Mouse (Mus musculus) limb, embryonic 14.5 days (tissue): ENCODE results near the gene Krtap10-4. TPM values are rescaled to one million over a fixed set of nuclear protein-coding genes. Genes with fewer than 3 reads are reported as not detected.
A peak's percentile ranks its signal among the peaks of the same experiment; 100 is the strongest.

Experiments
- ATAC-seq: fragments of 200-750 bp; cut with Nextera tagmentation; 2 replicates; pipeline ENCODE4 v1.8.0; 2017; ENCODE audit warnings: low read depth, moderate number of reproducible peaks, moderate TSS enrichment; ENCODE audit not compliant: low FRiP score
- DNase-seq: peaks from one replicate; pipeline ENCODE4 v3.0.0-alpha.2; 2015; ENCODE audit warnings: low spot score
- H3K27ac ChIP-seq: fragments of 300-500 bp; sonication (generic); replicated peaks from 2 replicates; pipeline ENCODE4 v1.5.1; 2014; ENCODE audit warnings: low read depth, mild to moderate bottlenecking, low read length, moderate library complexity, mixed read lengths
- H3K27me3 ChIP-seq: fragments of 300-500 bp; sonication (generic); 2 replicates; pipeline ENCODE4 v1.6.1; 2014; ENCODE audit warnings: low read length, mixed read lengths; ENCODE audit not compliant: control insufficient read depth, insufficient read depth
- H3K36me3 ChIP-seq: fragments of 300-500 bp; sonication (generic); 2 replicates; pipeline ENCODE4 v1.6.1; 2014; ENCODE audit warnings: mild to moderate bottlenecking, low read length, moderate library complexity, mixed read lengths; ENCODE audit not compliant: control insufficient read depth, insufficient read depth
- H3K4me1 ChIP-seq: fragments of 300-500 bp; sonication (generic); 2 replicates; pipeline ENCODE4 v1.6.1; 2014; ENCODE audit warnings: antibody characterized with exemption, low read length, mixed read lengths; ENCODE audit not compliant: control insufficient read depth, insufficient read depth
- H3K4me2 ChIP-seq: fragments of 300-500 bp; sonication (generic); replicated peaks from 2 replicates; pipeline ENCODE4 v1.6.1; 2014; ENCODE audit warnings: low read depth, mild to moderate bottlenecking, low read length, moderate library complexity; ENCODE audit not compliant: severe bottlenecking
- H3K4me3 ChIP-seq: fragments of 300-500 bp; sonication (generic); replicated peaks from 2 replicates; pipeline ENCODE4 v1.5.1; 2014; ENCODE audit warnings: low read length
- H3K9ac ChIP-seq: fragments of 300-500 bp; sonication (generic); 2 replicates; pipeline ENCODE4 v1.6.1; 2014; ENCODE audit warnings: mild to moderate bottlenecking, low read depth, low read length, moderate library complexity; ENCODE audit not compliant: severe bottlenecking
- H3K9me3 ChIP-seq: fragments of 300-500 bp; sonication (generic); 2 replicates; pipeline ENCODE4 v1.6.1; 2016; ENCODE audit warnings: low read length; ENCODE audit not compliant: control insufficient read depth
- POLR2A ChIP-seq: fragments of 200-500 bp; IDR thresholded peaks from 2 replicates; pipeline ENCODE4 v1.8.0; 2012; ENCODE audit warnings: inconsistent platforms, mild to moderate bottlenecking, moderate library complexity, borderline replicate concordance; ENCODE audit not compliant: insufficient read depth, insufficient read length; ENCODE audit errors: extremely low read depth
- WGBS: fragments of 180-500 bp; shearing (Covaris S2); extraction: QIAGEN DNeasy Blood & Tissue Kit; methylation state at CpG from one replicate; pipeline ENCODE4 v1.1.7; 2014; 5-methylcytosine and 5-hydroxymethylcytosine counted together
- polyA plus RNA-seq, 2 experiments: library from polyadenylated mRNA; depleted of rRNA in 1 of 2; stranded (reverse) in 1 of 2; unstranded in 1 of 2; fragments of >200 nt; fragmentation: Nextera tagmentation in 1 of 2; extraction: Ambion mirVana in 1 of 2; gene quantifications; 2 replicates each; pipeline versions ENCODE4 v1.2.1 to v1.2.3; 2012 to 2014

Gene Krtap10-4
- polyA plus RNA-seq (2012; rRNA removed) (not detected in 2 replicates), polyA plus RNA-seq (2014; fragmentation: Nextera tagmentation; extraction: Ambion mirVana) (not detected in 2 replicates)

- WGBS = 57% methylated on average over 6 of the region's 6 CpGs
- H3K4me2 ChIP-seq = no peak within 1 kb of the TSS
- H3K9ac ChIP-seq = no peak within 1 kb of the TSS
- H3K4me1 ChIP-seq = no peaks in the 10 kb centered on the region
- peaks cover 6% of the 10 kb centered on the region; the same call in 1 of the 2 replicates for H3K9me3 ChIP-seq
- DNase-seq (no peak), ATAC-seq (no peak)
- no peak within 1 kb of the TSS for H3K27ac ChIP-seq
- H3K27me3 ChIP-seq = no peaks in the 10 kb centered on the region
- H3K36me3 ChIP-seq = no peaks in the 10 kb centered on the region
- H3K4me3 ChIP-seq = no peak within 1 kb of the TSS
- no peak for TF ChIP-seq POLR2A
These were observed at the start of gene Krtap10-4 for GRCm38 (mm10) chr10:77826951-77827350. Gene Krtap10-4, minus strand, starts transcription at chr10:77827095.

DNA sequence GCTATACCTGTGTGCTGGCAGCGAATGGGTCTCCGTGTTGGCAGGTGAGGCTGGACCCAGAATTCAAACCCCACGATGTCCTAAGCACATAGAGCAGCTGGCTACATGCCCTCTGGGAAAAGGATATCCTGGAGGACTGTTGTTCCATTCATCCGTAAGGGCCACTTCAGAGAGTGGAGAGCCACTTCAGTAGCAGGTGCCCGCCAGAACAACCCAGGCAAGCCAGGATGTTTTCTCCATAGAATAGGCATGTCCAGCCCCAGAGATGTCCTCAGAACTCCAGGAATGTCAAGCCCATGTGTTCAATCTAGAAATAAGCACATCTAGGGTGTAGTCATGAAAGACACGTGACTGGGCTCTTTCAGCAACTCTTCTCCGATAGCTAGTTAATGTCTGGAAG is 42.8 kb upstream of the Krtap10-4 start:
- WGBS = 88% methylated on average over 7 of the region's 7 CpGs
- Histone ChIP-seq H3K36me3 (no peaks in the 10 kb centered on the region), H3K9me3 (no peaks in the 10 kb centered on the region), H3K4me1 (no peaks in the 10 kb centered on the region), H3K27me3 (no peaks in the 10 kb centered on the region), H3K4me2 (no peak overlapping the region), H3K27ac (no peak overlapping the region), H3K9ac (no peak overlapping the region), H3K4me3 (no peak overlapping the region)
- no peak for DNase-seq
- no peak for TF ChIP-seq POLR2A
- no peak for ATAC-seq

- H3K9me3 ChIP-seq = no peaks in the 10 kb centered on the region
- 10% methylated on average over 1 of the region's 1 CpGs for WGBS
- no peak overlapping the region for H3K4me3 ChIP-seq
- TF ChIP-seq POLR2A = no peak
- DNase-seq (no peak), ATAC-seq (no peak)
- no peaks in the 10 kb centered on the region for H3K4me1 ChIP-seq
- H3K36me3 ChIP-seq = no peaks in the 10 kb centered on the region
- H3K27ac ChIP-seq = no peak overlapping the region
- no peak overlapping the region for H3K4me2 ChIP-seq
- no peak overlapping the region for H3K9ac ChIP-seq
- no peaks in the 10 kb centered on the region for H3K27me3 ChIP-seq
These were observed 40.7 kb upstream of the Krtap10-4 start for GRCm38 (mm10) chr10:77867546-77867945.

DNA sequence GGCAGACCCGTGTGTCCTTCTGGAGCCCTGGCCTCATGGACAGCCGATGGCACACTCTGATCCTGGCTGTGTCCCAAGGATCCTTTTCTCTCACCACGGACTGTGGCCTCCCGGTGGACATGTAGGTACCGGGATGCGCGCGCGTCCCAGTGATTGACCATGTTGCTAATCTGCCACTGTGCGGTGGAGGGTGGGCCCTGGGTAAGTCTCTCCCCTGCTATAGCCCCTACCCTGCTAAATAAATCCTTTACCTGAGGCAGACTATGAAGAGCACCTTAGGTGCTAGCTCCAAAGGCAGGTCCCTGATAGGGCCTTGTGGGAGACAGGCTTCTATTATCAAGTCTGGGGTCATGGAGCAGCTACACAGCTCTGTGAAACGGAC is 37.9 kb upstream of the Krtap10-4 start:
- TF ChIP-seq POLR2A = no peak
- DNase-seq (no peak), ATAC-seq (no peak)
- Histone ChIP-seq H3K27ac (no peak overlapping the region), H3K4me2 (peak overlapping the region; percentile 30; the same call in 1 of the 2 replicates), H3K36me3 (no peaks in the 10 kb centered on the region), H3K4me3 (peak overlapping the region; percentile 8; the same call in 1 of the 2 replicates), H3K9me3 (no peaks in the 10 kb centered on the region), H3K9ac (no peak overlapping the region), H3K4me1 (no peaks in the 10 kb centered on the region), H3K27me3 (no peaks in the 10 kb centered on the region)
- 35% methylated on average over 11 of the region's 11 CpGs for WGBS

GRCm38 (mm10) chr10:77864067-77864761 is 37.3 kb upstream of the Krtap10-4 start:
- peak overlapping the region; percentile 30; the same call in 1 of the 2 replicates for H3K4me2 ChIP-seq
- H3K27me3 ChIP-seq = no peaks in the 10 kb centered on the region
- 26% methylated on average over 14 of the region's 14 CpGs for WGBS
- DNase-seq (peak; percentile 21), ATAC-seq (peak; percentile 65)
- no peak for TF ChIP-seq POLR2A
- H3K36me3 ChIP-seq = no peaks in the 10 kb centered on the region
- H3K27ac ChIP-seq = no peak overlapping the region
- H3K4me3 ChIP-seq = peak overlapping the region; percentile 8; the same call in 1 of the 2 replicates
- no peak overlapping the region for H3K9ac ChIP-seq
- no peaks in the 10 kb centered on the region for H3K9me3 ChIP-seq
- H3K4me1 ChIP-seq = no peaks in the 10 kb centered on the region

DNA sequence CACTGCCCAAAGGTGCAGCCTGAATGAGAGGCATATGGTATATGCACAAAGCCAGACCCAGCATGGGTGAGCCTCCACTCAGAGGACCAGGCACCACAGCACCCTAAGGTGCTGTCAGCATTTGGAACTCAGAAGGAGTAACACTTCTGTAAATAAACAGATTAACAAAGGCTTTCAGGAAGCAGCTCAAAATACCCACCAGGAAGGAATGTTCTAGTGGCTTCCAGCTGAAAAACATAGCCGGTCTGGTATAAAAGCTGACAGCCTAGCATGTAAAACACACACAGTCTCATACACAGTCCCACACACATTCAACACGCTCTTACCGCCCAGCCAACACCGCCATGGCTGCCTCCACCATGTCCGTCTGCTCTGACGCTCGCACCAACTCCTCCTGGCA is 34.8 kb upstream of the Krtap10-4 start, which contains the start of gene Gm3285:
Gene Gm3285, plus strand, starts transcription at position 301 of the 400 bp plus-strand sequence.
- Histone ChIP-seq H3K4me2 (no peak within 1 kb of the TSS), H3K36me3 (no peaks in the 10 kb centered on the region), H3K4me3 (no peak within 1 kb of the TSS), H3K4me1 (no peaks in the 10 kb centered on the region), H3K27me3 (no peaks in the 10 kb centered on the region), H3K9me3 (no peaks in the 10 kb centered on the region), H3K27ac (no peak within 1 kb of the TSS), H3K9ac (no peak within 1 kb of the TSS)
- no peak for DNase-seq
- 50% methylated on average over 7 of the region's 7 CpGs for WGBS
- ATAC-seq = no peak
- no peak for TF ChIP-seq POLR2A
